Mouse (Mus musculus): ENCODE measurements at regions not wholly inside any gene's neighbourhood (a gene's known extent, or its start where the extent isn't known, plus 50 kb on each side); places are given as distances from the start of the nearest gene placed in this dataset.

GRCm38 (mm10) chr15:63624814-63625213 lies 220.2 kb downstream of the Gsdmc2 start:
- TF ChIP-seq POLR2A (IDR thresholded peaks at IDR 0.05; ENCODE audit: borderline replicate concordance, insufficient read depth, low read length) (no peak), CTCF (IDR thresholded peaks at IDR 0.05; ENCODE audit: borderline replicate concordance, insufficient read depth, low read depth, low read length) (no peak)

Measured in cerebellum, adult 2 months (tissue).